10 mouse cellular contexts compared by ENCODE assay signal in genomic region chr14:47515636-47516035, GRCm38 (mm10). TPM values are rescaled to one million over a fixed set of nuclear protein-coding genes. Genes with fewer than 3 reads are reported as not detected.
A peak's percentile ranks its signal among the peaks of the same experiment; 100 is the strongest.
DNase-seq lines count a peak whose midpoint lies in the region; ATAC-seq and TF ChIP-seq lines count a peak whose summit lies in the region.
"Had no signal": no experiment of that assay in that cellular context is flagged by ENCODE, and none has a peak within 500 bp of the region (broad histone marks: within the 10 kb centered on the region; RNA-seq: fewer than 3 reads in every experiment).

No protein-coding gene starts in this region.

- no peak for TF ChIP-seq POLR2A in lung, adult 2 months (IDR thresholded peaks at IDR 0.05; ENCODE audit: borderline replicate concordance, extremely low read depth, low read depth, low read length)
- TF ChIP-seq POLR2A in bone marrow, adult 2 months (IDR thresholded peaks at IDR 0.05; ENCODE audit: borderline replicate concordance, control insufficient read depth, low read depth, low read length) = no peak

- H3K4me2 ChIP-seq in lung, embryonic 15.5 days = no peak overlapping the region
- no peak overlapping the region for H3K4me2 ChIP-seq in heart, postnatal 0 days (ENCODE audit: low read depth, low read length)
- H3K4me2 ChIP-seq: midbrain, embryonic 15.5 days had no signal

- H3K9ac ChIP-seq in lung, embryonic 15.5 days = no peak overlapping the region
- H3K9ac ChIP-seq in heart, postnatal 0 days (replicated peaks; ENCODE audit: low read depth, low read length) = no peak overlapping the region
- H3K9ac ChIP-seq: midbrain, embryonic 15.5 days had no signal

- intact Hi-C loops in left cerebral cortex, postnatal 14 days (cut with DNase I) = no loop called here

- DNase-seq in lung, adult 2 months = no peak
- no peak for DNase-seq in heart, postnatal 0 days (ENCODE audit: low spot score)
- DNase-seq in naive thymus-derived CD4-positive, alpha-beta T cell, adult 2 months (ENCODE audit: low read depth) = peak; percentile 49
- DNase-seq in left cerebral cortex, postnatal 14 days (ENCODE audit: low spot score in 2 of 2) = no peak
- DNase-seq in kidney, postnatal 10 days = no peak
- DNase-seq: cerebellum, adult 11 months; spleen, adult 18-20 months had no signal

- TF ChIP-seq CTCF in lung, adult 2 months (IDR thresholded peaks at IDR 0.05; ENCODE audit: insufficient read depth, low read length) = no peak
- no peak for TF ChIP-seq CTCF in bone marrow, adult 2 months (IDR thresholded peaks at IDR 0.05; ENCODE audit: control insufficient read depth, insufficient read depth, low read length)
- TF ChIP-seq CTCF in heart, postnatal 0 days (IDR thresholded peaks at IDR 0.05; ENCODE audit: low read depth) = peak; percentile 20; the same call in 1 of the 2 replicates

- no peak for ATAC-seq in lung, embryonic 15.5 days (ENCODE audit: borderline replicate concordance, extremely low read depth, low FRiP score, low TSS enrichment)
- no peak for ATAC-seq in heart, postnatal 0 days (ENCODE audit: insufficient read depth, low read depth)
- ATAC-seq: midbrain, embryonic 15.5 days had no signal

- no peaks in the 10 kb centered on the region for H3K27me3 ChIP-seq in lung, embryonic 15.5 days
- no peaks in the 10 kb centered on the region for H3K27me3 ChIP-seq in heart, postnatal 0 days (ENCODE audit: control insufficient read depth, insufficient read depth, low read length)
- H3K27me3 ChIP-seq: midbrain, embryonic 15.5 days had no signal

- WGBS in lung, embryonic 15.5 days = 82% methylated on average over 8 of the region's 8 CpGs
- 75% methylated on average over 8 of the region's 8 CpGs for WGBS in lung, adult 2 months
- 70% methylated on average over 8 of the region's 8 CpGs for whole genome bisulfite sequencing in bone marrow, adult 2 months
- 75% methylated on average over 8 of the region's 8 CpGs for WGBS in heart, postnatal 0 days

- H3K9me3 ChIP-seq in lung, embryonic 15.5 days = no peaks in the 10 kb centered on the region
- no peaks in the 10 kb centered on the region for H3K9me3 ChIP-seq in heart, postnatal 0 days (replicated peaks; ENCODE audit: control insufficient read depth, low read length)
- H3K9me3 ChIP-seq: midbrain, embryonic 15.5 days had no signal

- TF ChIP-seq EP300 in heart, postnatal 0 days (IDR thresholded peaks at IDR 0.05; ENCODE audit: low read depth) = no peak

- no peaks in the 10 kb centered on the region for H3K36me3 ChIP-seq in lung, embryonic 15.5 days
- no peaks in the 10 kb centered on the region for H3K36me3 ChIP-seq in heart, postnatal 0 days (replicated peaks; ENCODE audit: control insufficient read depth, insufficient read depth, low read length)
- H3K36me3 ChIP-seq: midbrain, embryonic 15.5 days had no signal

- no peak overlapping the region for H3K4me3 ChIP-seq in lung, embryonic 15.5 days
- H3K4me3 ChIP-seq in lung, adult 2 months (replicated peaks; ENCODE audit: extremely low read depth, low read depth, low read length) = no peak overlapping the region
- H3K4me3 ChIP-seq in bone marrow, adult 2 months (replicated peaks; ENCODE audit: control insufficient read depth, low read depth, low read length) = no peak overlapping the region
- H3K4me3 ChIP-seq in heart, postnatal 0 days (ENCODE audit: low read depth, low read length) = no peak overlapping the region
- H3K4me3 ChIP-seq: midbrain, embryonic 15.5 days had no signal

- H3K27ac ChIP-seq in lung, embryonic 15.5 days = peak overlapping the region; percentile 59; the same call in 1 of the 2 replicates
- H3K27ac ChIP-seq in bone marrow, adult 2 months (ENCODE audit: control insufficient read depth, insufficient read depth, low read depth, low read length, poor library complexity) = peak overlapping the region; percentile 66; the same call in 1 of the 2 replicates
- H3K27ac ChIP-seq in heart, postnatal 0 days (ENCODE audit: low read depth) = peak overlapping the region; percentile 52
- H3K27ac ChIP-seq: midbrain, embryonic 15.5 days had no signal

- peaks cover 12% of the 10 kb centered on the region for H3K4me1 ChIP-seq in lung, embryonic 15.5 days
- peaks cover 4% of the 10 kb centered on the region; the same call in 1 of the 2 replicates for H3K4me1 ChIP-seq in lung, adult 2 months (ENCODE audit: control insufficient read depth, insufficient read depth, low read length)
- H3K4me1 ChIP-seq in bone marrow, adult 2 months (ENCODE audit: control insufficient read depth, insufficient read depth, low read length) = peaks cover 2% of the 10 kb centered on the region; the same call in 1 of the 2 replicates
- H3K4me1 ChIP-seq in heart, postnatal 0 days (ENCODE audit: control insufficient read depth, insufficient read depth) = peaks cover 5% of the 10 kb centered on the region; the same call in 1 of the 2 replicates
- H3K4me1 ChIP-seq: midbrain, embryonic 15.5 days had no signal

RNA-seq across cellular contexts. Expression of gene Atg14, which starts 54.8 kb away (rescaled TPM):
- polyA plus RNA-seq in lung, embryonic 15.5 days (2015; fragmentation: Nextera tagmentation; extraction: Ambion mirVana) = 12.9 and 13.4 TPM in 2 replicates
- polyA plus RNA-seq in lung, adult 2 months (2012; rRNA removed) = 8.9 and 11.4 TPM in 2 replicates
- 3.3 and 9.8 TPM in 2 replicates for polyA plus RNA-seq in bone marrow, adult 2 months (2011; ENCODE audit: insufficient read depth, insufficient read length, low replicate concordance, missing spikeins)
- total RNA-seq in heart, postnatal 0 days (2014; rRNA removed; ENCODE audit: low replicate concordance) = 1.3 and 44.1 TPM in 2 replicates
- 10.9 and 11.8 TPM in 2 replicates for polyA plus RNA-seq in heart, postnatal 0 days (2015; fragmentation: Nextera tagmentation; extraction: Ambion mirVana)
- 10 to 100 TPM; 15.2 to 15.4 TPM for total RNA-seq in left cerebral cortex, postnatal 14 days (2021)
